Mouse (Mus musculus): ENCODE data around the gene Ptbp1. TPM values are rescaled to one million over a fixed set of nuclear protein-coding genes. Genes with fewer than 3 reads are reported as not detected.
"Not testable (repeated sequence)": the region's sequence is repeated elsewhere in the genome, so short reads cannot be mapped to it uniquely, and the experiment has no call there.

Ptbp1 gene
- total RNA-seq, 4 experiments from 2014 or later = 11.8 to 19.3 (median 14.8) TPM

DNA sequence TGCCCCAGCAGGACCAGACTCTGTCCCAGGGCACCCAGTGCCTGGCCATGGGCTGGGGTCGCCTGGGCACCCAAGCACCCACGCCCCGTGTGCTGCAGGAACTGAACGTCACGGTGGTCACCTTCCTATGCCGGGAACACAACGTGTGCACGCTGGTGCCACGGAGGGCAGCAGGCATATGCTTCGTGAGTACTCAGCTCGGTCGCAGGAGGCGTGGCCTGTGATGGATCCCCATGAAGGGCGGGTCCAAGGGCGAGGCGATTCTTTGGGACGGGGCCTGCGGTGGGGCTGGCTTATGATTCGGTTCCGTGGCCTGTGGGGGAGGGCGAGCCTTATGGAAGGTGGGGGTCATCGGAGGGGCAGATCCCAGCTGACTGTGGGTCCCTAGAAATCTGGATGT, 27.8 kb downstream of the Ptbp1 start:
- DNase-seq (ENCODE audit: low spot score in 2 of 2) = no peak

DNA sequence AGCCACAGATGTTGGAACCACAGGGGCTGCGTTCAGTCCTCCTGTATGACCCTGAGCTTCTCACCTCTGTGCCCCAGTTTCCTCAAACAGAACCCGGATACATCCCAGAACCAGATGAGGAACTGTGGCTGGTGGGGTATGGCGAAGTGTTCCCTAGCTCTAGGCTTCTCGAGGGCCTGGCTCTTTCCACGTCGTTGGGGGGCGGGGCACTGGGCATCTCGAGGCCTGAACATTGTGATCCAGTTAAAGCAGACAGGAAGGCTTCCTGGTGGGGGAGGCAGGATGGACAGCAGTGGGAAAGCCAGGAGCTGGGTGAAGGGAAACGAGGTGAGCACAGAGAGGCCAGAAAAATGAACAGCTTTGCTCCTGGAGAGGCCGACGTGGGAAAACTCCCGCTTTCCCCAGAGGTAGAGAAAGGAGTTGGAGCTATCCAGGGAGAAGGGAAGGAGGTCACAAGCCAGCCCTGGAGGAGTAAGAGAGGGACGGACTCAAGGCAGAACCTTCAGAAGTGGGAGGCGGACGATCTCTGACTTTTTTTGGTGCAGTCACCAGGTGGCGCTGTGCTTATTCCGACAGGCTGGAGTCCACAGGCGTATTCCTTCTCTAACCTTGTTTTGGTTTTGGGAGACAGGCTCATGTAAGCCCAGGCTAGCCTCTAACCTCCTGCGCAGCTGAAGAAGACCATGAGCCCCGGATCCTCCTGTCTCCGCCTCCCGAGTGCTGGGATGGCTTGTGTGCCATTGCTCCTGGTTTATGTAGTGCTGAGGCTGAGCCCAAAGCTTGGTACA, 29.3 kb downstream of the Ptbp1 start:
- peak; percentile 62 to 76 for DNase-seq (ENCODE audit: low spot score in 2 of 2)

DNA sequence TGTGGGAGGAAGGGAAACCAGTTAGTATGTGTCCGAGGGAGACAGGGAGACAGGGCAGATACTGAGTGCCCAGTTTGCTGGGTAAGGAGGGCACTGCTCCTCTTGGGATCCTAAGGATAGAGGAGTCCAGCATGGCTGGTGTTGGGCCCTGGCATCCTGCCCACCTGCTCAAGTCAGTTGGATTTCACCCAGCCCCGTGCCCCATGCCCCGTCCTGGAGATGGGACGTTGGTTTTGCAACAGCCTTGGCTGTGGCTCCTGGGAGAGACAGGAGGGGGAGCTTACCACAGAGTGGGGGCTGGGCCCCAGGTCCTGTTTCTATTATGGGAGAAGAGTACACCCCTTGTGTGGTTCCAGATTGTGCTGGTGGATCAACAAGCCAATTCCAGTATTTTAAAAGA, 30.2 kb downstream of the Ptbp1 start:
- peak; percentile 53 to 80 for DNase-seq (ENCODE audit: low spot score in 2 of 2)

DNA sequence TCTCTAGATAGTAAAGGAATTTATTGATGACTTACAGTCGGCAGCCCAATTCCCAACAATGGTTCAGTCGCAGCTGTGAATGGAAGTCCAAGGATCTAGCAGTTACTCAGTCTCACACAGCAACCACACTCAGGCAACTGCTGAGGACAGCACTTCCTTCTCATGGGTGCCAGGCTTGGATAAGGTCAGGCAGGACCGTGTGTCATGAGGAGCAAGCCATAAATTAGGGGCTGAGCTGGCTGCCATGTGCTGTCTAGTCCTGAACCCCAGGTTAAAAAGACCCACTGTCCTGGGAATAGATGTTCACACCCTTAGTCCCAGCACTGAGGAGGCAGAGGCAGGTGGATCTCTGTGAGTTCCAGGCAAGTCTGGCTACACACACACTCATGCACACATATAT, 30.7 kb downstream of the Ptbp1 start:
- not testable (repeated sequence) for DNase-seq (ENCODE audit: low spot score in 2 of 2)

DNA sequence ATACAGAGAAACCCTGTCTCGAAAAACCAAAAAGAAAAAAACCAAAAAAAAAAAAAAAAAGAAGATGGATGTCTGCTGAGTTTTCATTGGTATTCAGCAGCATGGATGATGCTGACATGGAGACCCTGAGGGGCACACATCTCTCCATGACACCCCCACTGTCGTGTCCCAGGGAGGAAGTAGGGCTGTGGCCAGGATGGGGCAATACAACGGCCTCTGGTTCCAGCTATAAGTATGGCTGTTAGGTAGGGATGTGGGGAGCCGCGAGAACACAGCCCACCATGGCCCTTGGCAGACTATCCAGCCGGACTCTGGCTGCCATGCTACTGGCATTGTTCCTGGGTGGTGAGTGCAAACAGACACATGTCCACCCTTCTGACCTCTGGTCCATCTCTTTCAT, 31.8 kb downstream of the Ptbp1 start, which contains the start of gene Elane:
Gene Elane (plus strand): TSS at position 194 of the 400 bp plus-strand sequence.
- DNase-seq (ENCODE audit: low spot score in 2 of 2) = no peak

DNA sequence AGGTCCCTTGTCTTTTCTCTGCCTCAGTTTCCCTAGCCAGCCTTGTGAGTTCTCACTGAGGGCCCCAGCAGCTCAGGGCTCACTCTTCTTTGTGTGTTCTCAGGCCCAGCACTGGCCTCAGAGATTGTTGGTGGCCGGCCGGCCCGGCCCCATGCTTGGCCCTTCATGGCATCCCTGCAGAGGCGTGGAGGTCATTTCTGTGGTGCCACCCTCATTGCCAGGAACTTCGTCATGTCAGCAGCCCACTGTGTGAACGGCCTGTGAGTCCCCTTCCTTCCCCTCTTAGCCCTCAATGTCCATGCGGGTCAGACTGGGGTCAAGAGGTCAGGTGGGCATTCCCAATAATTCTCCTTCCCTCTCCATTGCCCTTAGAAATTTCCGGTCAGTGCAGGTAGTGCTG, 32.4 kb downstream of the Ptbp1 start:
- DNase-seq (ENCODE audit: low spot score in 2 of 2) = no peak

DNA sequence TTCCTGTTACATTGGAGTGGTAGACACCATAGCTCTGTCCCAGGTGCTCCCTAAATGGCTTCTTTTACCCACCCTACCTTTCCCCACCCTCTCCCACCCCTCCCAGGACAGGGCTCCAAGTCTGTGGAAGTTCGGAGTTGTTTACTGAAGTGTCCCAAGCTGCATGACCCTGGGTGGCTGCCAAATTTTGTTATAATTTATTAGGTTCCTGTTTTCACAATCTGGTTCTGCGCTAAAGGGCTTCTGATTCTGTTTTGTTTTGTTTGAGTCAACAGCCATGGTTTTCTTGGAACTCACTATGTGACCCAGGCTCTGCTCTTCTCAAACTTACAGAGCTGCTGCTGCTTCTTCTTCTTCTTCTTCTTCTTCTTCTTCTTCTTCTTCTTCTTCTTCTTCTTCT, 35.2 kb downstream of the Ptbp1 start:
- DNase-seq (ENCODE audit: low spot score in 2 of 2) = no peak

DNA sequence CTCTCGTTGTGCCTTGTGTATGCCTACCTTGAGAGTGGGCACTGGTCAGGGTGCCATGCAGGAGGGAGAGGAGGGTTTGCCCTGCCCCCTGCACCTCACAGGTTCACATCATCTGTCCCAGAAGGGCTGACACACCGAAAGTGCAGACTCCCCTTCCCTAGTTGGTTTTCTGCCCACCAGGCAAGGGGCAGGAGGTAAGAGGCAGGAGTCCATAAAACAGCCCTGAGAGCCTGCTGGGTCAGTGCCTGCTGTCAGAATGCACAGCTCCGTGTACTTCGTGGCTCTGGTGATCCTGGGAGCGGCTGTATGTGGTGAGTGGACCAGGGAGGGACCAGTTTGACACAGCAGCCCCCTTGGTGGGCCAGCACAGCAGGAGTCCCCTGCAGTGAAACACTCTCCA, 36.4 kb downstream of the Ptbp1 start, which contains the start of gene Cfd:
Gene Cfd (plus strand): TSS at position 184 of the 400 bp plus-strand sequence.
- no peak for DNase-seq (ENCODE audit: low spot score in 2 of 2)

DNA sequence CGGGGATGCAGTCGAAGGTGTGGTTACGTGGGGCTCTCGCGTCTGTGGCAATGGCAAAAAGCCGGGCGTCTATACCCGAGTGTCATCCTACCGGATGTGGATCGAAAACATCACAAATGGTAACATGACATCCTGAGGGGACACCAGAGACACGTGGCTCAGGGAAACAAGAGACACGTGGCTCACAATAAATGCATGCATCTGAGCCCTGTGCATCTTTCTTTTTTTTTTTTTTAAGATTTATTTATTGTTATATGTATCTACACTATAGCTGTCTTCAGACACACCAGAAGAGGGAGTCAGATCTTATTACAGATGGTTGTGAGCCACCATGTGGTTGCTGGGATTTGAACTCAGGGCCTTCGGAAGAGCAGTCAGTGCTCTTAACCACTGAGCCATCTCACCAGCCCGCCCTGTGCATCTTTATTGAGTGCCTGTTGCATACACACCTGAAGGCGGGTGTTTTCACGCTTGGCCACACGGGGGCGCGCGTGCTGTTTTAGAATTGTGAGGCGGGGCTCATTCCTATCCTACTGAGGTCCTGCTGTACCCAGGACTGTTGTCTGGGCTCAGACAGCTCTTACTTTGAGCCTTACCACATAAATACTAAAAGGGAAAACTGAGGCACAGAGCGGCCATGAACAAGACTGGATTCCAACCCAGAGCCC, 38.4 kb downstream of the Ptbp1 start:
- DNase-seq (ENCODE audit: low spot score in 2 of 2) = peak; percentile 56 to 69

DNA sequence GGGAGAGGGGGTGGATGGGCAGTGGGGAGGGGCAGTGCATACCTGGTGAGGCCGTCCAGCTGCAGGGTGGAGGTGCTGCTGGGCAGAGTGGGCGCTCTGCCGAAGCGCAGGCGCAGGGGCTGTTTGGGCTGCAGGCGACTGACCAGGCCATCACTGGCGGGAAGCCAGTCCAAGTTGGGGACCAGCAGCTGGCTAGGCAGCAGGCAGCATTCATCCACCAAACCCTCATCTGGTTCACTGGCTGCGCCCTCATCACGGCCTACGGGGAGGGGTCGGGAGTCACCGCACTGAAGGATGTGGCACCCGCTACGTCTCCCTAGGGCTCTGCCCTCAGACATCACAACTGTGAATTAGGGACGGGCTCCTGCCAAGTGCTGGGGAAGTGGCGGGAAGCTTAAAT, 42.1 kb downstream of the Ptbp1 start:
- DNase-seq (ENCODE audit: low spot score in 2 of 2) = no peak

DNA sequence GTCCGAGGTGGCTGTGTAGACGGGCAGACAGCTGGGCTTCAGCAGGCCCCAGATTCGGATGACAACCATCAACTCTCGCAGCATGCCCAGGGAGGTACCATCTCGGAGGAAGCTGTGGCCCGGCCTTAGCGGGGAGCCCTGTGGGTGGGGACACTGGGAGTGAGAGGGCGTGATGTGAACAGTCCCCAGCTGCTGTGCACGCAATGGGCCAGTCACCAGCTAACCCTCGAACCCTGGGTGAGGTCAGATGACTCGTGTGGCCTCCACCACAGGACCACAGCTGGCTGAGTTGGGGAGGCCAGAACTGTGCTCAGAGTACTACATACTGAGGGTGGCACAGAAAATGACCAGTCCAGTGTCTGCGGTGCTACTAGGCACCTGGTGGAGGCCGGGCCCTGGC, 42.6 kb downstream of the Ptbp1 start:
- DNase-seq (ENCODE audit: low spot score in 2 of 2) = no peak

DNA sequence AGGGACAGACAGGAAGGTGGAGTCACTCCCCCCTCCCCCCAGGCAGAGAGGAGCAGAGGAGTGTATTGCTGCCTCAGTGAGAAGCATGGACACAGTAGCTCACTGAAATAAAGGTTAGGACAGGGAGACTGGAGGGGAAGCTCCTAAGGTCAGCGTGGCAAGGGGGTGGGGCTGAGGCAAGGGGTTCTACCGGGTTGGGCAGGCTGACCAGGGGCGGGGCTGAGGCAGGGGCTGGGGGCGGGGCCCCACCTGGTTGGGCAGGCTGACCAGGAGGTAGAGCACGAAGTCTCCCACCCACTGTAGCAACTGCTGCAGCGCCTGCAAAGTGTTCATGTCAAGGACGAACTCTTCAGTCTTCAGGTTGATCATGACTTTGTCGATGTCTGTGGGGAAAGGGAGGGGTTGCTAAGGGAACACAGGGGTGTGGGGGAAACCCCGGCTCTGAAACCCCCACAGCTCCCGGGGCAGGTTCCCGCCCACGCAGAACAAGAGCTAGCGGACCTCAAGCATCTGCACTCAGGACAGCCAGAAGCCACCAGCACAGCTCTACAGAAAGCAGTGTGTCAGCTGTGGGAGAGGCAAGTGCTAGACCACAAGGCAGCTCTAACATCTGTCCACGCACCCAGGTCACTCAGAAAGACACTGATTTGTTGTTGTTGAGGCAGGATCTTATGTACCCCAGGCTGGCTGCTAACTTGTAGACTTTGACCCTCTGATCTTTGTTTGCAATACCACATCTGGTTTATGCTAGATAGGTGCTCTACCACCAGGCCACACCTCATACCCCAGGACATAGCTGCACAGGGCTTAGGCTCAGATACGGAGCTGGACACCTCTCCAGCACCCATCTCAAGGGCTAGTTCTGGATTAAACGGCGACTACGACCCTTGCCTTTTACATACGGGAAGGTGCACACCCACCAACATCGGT, 43.4 kb downstream of the Ptbp1 start:
- no peak for DNase-seq (ENCODE audit: low spot score in 2 of 2)

DNA sequence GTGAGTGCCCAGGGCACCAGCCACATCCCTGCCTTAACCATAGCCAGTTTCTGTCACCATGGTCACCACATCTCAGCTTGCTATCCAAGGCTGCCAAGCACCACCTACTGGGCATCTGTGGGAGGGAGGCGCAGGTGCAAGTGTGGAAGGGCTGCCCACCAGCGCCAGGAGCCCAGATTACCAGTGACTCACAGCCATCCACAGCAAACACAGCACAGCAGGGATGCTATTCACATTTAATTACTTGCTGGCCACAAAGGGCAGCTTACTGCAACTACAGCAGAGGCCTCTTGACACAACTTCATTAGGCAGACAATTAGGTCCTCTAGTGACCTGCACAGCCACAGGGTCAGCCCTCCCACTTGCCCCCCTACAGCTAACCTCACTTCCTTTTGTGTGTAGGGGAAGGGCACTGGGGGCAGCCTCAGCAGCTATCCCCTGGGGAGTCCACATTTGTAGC, 46.8 kb downstream of the Ptbp1 start:
- DNase-seq (ENCODE audit: low spot score in 2 of 2) = no peak

DNA sequence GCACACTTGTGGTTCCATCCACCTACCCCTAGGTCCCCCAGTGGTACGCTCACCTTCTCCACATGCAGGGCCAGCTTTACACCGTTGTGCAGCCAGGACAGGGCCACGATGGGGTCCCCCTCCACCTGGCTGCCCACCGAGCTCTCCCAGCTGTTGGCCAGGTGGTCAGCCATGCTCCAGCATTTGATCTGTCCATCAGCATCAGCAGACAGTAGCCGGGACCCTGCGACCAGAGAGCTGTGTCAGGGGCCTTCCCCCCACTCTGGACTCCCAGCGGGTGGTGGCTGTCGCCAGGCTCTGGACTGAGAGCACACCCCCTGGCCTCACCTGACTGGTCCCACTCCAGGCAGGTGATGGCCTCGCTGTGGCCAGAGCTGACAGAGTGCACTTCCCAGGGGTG, 52.5 kb downstream of the Ptbp1 start:
- no peak for DNase-seq (ENCODE audit: low spot score in 2 of 2)

DNA sequence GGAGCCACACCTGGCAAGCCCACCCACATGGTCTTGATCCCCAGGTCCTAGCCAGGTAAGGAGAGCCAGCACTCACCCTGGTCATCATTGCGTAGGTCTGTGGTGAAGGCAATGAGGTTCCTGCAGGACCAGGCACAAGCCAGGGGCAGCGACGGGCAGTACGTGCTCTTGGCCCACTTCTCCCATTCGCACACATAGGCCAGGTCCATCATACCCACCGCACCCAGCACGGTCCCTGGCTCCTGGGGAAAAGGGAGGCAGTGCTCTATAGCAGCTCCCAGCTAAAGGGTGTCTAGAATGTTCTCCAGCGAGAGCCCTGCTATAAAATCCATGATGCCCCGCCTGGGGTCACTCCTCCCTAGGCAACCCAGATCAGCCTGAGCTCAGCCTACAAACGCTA, 53.2 kb downstream of the Ptbp1 start:
- no peak for DNase-seq (ENCODE audit: low spot score in 2 of 2)

DNA sequence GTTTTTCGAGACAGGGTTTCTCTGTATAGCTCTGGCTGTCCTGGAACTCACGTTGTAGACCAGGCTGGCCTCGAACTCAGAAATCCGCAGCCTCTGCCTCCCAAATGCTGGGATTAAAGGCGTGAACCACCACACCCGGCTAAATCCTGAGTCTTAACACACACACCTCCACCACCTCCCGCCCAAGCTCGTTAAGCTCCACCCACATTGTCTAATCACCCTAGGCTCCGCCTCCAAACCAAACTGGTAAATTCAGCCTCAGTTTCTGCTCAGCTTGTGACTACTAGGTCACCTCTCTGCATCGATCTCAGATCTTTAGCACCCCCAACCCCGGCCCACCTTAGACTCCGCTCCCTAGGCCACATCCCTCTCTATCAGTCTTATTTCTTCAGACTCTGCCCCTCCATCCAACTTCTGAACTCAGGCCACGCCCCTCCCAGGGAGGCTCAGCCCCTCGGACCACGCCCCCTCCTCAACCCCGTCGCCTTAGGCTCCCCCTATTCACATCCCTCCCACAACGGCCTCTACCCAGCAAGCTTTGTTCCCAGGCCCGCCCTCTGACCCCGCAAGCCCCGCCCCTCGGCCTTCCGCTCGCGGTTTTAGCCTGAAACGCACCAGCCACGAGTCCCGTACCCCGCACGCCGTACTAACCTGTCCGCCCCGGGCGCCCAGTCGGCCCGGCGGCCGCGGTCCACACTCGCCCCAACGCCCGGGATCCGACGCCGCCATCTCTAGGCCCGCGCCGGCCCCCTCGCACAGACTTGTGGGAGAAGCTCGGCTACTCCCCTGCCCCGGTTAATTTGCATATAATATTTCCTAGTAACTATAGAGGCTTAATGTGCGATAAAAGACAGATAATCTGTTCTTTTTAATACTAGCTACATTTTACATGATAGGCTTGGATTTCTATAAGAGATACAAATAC, 54.2 kb downstream of the Ptbp1 start, which contains the start of gene Med16:
Gene Med16 (minus strand): TSS at position 757 of the 925 bp plus-strand sequence.
- DNase-seq (ENCODE audit: low spot score in 2 of 2) = peak; percentile 96 to 97

DNA sequence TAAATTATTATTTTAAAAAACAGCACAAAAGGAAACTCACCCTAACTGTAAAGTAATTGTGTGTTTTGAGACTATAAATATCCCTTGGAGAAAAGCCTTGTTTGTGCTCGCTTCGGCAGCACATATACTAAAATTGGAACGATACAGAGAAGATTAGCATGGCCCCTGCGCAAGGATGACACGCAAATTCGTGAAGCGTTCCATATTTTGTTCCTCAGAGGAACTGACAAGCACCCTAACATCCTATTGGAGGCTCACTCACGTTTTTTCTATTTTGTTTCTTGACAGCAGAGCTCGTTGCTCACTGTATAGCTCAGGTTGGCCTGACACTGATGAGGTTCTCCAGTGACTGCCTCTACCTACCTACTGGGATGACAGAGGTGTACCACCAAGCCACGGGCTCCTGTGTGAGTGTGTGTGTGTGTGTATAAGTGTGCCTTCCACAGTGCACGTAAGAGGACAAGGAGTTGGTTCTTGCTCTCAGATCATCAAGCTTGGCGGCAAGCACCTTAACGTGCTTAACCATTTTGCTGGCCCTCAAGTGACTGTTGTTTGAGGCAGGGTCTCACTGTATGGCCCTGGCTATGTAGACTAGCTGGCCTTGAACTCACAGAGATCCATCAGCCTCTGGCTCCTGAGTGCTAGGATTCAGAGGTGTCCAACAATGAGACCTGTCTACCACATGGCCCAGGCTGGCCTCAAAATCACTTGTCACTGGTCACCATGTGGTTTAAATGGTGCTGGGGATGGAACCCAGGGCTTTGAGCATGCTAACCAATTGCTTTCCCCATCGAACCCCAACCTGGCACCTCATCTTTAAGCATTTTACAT, 55.1 kb downstream of the Ptbp1 start:
- no peak for DNase-seq (ENCODE audit: low spot score in 2 of 2)

DNA sequence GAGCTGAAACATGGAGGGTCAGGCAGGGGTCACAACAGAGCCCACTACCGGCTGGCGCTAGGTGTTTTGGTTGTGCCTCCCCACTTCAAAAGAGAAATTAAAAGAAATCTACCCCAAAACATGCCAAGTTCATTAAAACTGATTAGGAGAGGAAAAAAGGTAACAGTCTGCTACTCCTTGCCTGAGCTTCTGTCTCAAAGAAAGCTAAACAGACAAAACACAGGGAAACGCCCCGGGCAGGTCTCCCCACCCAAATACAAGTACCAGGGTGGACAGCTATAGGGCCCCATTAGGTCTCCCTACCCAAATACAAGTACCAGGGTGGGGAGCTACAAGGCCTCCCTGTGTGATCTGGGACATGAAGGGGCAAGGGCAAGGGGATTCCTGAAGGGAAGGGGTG, 56.3 kb downstream of the Ptbp1 start, which contains the start of gene Gm26602:
Gene Gm26602 (plus strand): TSS at position 301 of the 400 bp plus-strand sequence.
- no peak for DNase-seq (ENCODE audit: low spot score in 2 of 2)

DNA sequence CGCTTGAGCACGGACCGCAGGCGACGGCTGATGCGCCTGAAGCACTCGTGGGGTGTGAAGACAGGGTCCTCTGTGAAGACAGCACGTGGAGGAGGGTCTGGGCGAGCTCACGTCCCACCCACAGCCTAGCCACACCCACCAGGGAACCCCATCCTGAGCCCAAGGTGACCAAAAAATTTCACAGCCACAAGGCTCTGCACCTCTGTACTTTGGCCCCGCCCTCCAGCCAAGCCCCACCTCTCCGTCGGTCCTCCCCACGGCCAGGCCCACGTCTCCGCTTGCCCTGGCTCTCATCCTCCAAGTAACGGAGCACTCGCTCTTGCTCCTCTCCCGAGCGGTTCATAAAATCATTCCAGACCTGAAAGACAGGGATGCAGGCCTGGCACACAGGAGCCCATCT, 58.2 kb downstream of the Ptbp1 start:
- DNase-seq (ENCODE audit: low spot score in 2 of 2) = no peak

Data from gastrocnemius, adult 8-10 months (tissue).